Mouse (Mus musculus): Measurements from ENCODE around the gene 1700020A23Rik. TPM values are rescaled to one million over a fixed set of nuclear protein-coding genes. Genes with fewer than 3 reads are reported as not detected.
"Not testable (repeated sequence)": the region's sequence is repeated elsewhere in the genome, so short reads cannot be mapped to it uniquely, and the experiment has no call there.

Gene 1700020A23Rik
- 0.68 and 0.83 TPM in 2 replicates for polyA plus RNA-seq (2015; fragmentation: Nextera tagmentation; extraction: Ambion mirVana)

DNA sequence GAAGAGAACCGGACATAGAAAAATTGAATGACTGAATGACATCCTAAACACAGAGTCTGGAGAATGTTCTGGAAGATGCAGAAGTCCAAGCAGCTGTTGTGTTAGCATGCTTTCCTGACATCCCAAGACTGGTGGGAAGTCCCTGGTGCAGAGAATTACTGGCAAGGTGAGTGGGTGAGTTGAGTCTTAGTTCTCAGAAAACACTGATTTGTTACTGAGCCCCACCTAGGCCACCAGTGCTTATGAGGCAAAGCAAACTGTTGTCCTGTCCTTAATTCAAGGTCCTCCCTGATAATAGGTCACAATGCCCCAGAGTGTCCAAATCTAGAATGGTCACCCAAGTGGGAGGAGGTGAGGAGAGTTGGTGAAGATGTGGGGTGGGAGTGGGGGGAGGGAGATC, at the start of gene 1700020A23Rik, which contains the start of gene Gm28372:
1700020A23Rik (plus strand) TSS at position 321 of the 400 bp plus-strand sequence.
Gm28372 (plus strand) TSS at position 301 of the 400 bp plus-strand sequence.
- no peak within 1 kb of the TSS for H3K4me3 ChIP-seq
- no peak within 1 kb of the TSS for H3K27ac ChIP-seq
- no peak for ATAC-seq (ENCODE audit: low FRiP score)
- 91% methylated on average over 1 of the region's 1 CpGs for WGBS
- H3K36me3 ChIP-seq = no peaks in the 10 kb centered on the region
- H3K4me2 ChIP-seq = no peak within 1 kb of the TSS
- H3K9me3 ChIP-seq = no peaks in the 10 kb centered on the region
- H3K4me1 ChIP-seq (replicated peaks) = peaks cover 5% of the 10 kb centered on the region; the same call in 1 of the 2 replicates
- H3K9ac ChIP-seq = no peak within 1 kb of the TSS
- peaks cover 4% of the 10 kb centered on the region; the same call in 1 of the 2 replicates for H3K27me3 ChIP-seq

DNA sequence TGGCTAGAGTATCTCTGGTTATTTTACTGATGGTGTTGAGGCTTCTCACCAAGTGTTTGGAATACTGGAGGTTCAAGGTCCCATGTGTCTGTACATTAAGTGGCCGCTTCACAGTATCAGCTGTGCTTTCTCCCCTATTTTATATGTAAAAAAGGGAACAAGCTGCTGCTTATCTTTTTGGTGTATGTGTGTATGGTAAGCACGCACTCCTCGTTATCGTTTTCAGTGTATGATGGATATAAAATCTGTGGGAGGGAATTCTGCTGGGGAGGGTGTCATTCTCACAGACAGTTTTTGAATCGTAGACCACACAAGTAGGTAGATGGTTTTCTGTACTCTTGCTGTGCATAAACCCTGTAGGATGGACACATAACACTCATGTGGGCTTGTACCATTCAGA, 47.5 kb upstream of the 1700020A23Rik start:
- ATAC-seq (ENCODE audit: low FRiP score) = no peak
- 92% methylated on average over 5 of the region's 5 CpGs for WGBS
- H3K27me3 ChIP-seq = peaks cover 46% of the 10 kb centered on the region
- no peak overlapping the region for H3K4me3 ChIP-seq
- H3K27ac ChIP-seq = no peak overlapping the region
- 0 out of 2 replicates have a peak, but pooled peaks cover 3% of the 10 kb centered on the region for H3K36me3 ChIP-seq
- H3K9ac ChIP-seq = no peak overlapping the region
- no peak overlapping the region for H3K4me2 ChIP-seq
- peaks cover 20% of the 10 kb centered on the region for H3K4me1 ChIP-seq (replicated peaks)
- no peaks in the 10 kb centered on the region for H3K9me3 ChIP-seq

DNA sequence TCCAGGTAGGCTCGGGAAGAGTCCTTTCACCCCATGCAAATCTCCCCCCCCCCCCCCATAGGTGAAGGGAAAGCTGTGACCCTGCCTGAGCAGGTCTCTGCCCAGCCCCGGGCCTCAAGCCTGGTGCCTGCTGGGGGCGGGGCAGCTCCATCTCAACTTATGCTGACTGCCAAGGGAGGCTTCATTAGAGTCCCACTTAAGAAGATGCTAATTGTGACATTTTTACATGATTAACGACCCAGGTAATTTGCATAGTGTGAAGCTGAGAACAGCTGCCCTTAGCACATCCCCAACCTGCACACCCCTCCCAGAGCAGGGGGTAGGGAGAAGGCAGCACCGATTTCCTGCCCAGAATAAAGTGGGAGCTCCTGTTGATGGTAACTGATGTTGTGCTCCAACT, 46.2 kb upstream of the 1700020A23Rik start:
- 16% methylated on average over 5 of the region's 5 CpGs for WGBS

DNA sequence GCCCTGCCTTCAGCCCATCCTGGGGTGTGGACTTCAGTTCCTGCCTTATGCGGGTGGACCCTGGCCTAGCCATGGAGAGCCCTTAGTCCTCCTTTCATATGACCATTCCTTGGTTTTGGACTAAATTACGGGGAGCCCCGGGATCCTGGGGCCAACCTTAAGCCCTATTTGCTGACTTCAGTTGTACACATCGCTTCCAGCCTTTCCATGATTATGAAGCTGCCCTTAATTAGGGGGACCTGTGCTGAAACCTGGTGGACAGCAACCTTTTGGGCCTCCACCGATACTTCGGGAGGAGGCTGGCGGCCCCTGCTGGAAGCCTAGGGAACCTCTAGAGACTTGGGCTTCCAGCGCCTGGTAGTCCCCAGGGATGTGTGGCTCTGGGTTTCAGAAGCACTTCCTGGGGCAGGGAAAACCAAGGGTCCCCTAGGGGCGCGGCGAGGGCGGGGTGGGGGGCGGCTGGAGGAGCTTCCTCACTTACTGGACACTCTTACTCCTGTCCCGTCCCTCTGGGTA, 42.5 kb upstream of the 1700020A23Rik start:
- ATAC-seq (ENCODE audit: low FRiP score) = no peak
- Histone ChIP-seq H3K4me1 (replicated peaks) (peaks cover 30% of the 10 kb centered on the region), H3K9ac (no peak overlapping the region), H3K36me3 (0 out of 2 replicates have a peak, but pooled peaks cover 3% of the 10 kb centered on the region), H3K27ac (no peak overlapping the region), H3K9me3 (no peaks in the 10 kb centered on the region), H3K4me3 (no peak overlapping the region), H3K27me3 (peaks cover 83% of the 10 kb centered on the region), H3K4me2 (no peak overlapping the region)
- WGBS = 2% methylated on average over 14 of the region's 14 CpGs

More for the DNA sequence above, 46.2 kb upstream of the 1700020A23Rik start:
- ATAC-seq (ENCODE audit: low FRiP score) = no peak
- H3K4me1 ChIP-seq (replicated peaks) = peaks cover 22% of the 10 kb centered on the region
- H3K9ac ChIP-seq = no peak overlapping the region
- no peak overlapping the region for H3K4me2 ChIP-seq
- H3K9me3 ChIP-seq = no peaks in the 10 kb centered on the region
- no peak overlapping the region for H3K27ac ChIP-seq
- H3K4me3 ChIP-seq = no peak overlapping the region
- peaks cover 59% of the 10 kb centered on the region for H3K27me3 ChIP-seq
- H3K36me3 ChIP-seq = 0 out of 2 replicates have a peak, but pooled peaks cover 3% of the 10 kb centered on the region

DNA sequence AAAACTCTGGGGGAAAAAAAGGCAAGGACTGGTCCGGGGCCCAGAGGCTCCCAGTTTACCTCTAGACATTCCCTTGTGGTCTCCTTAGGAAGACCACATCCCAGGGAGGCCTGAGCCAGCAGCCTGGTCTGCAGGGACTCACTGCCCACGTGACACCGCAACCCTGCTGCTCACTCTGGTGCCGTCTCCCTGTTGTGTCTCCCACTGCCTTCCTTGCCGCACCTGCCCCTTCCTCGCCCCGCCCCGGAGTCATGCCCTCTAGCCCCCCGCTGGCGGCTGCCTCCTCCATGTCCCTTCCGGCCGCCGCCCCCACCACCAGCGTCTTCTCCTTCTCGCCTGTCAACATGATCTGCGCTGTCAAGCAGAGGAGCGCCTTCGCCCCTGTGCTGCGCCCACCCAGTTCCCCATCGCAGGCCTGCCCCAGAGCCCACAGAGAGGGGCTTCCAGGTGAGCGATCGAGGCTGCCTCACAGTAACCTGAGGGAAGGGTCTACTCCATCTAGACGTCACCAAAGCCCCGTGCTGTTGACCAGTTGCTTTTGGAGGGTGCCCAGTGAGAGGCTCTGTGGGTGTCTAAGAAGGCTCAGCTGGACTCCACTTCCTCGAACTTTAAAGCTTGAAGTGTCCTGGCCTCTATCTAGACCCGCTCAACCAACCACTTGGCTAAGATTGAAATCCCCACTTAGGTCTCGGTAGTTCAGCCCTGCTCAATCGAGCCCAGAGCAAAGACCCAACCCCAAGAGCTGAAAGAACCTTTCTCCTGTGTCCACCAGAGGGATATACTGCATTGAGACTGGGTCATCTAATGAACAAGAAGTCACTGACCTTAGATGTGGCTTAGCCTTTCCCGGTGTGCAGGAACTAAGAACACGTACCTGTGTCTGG, 39.6 kb upstream of the 1700020A23Rik start:
- no peaks in the 10 kb centered on the region for H3K36me3 ChIP-seq
- H3K4me3 ChIP-seq = peak overlapping the region; percentile 35
- peaks cover 62% of the 10 kb centered on the region for H3K27me3 ChIP-seq
- 0 out of 2 replicates have a peak, but pooled peaks have one; percentile 33 for ATAC-seq (ENCODE audit: low FRiP score)
- peak overlapping the region; percentile 64 for H3K9ac ChIP-seq
- peak overlapping the region; percentile 56 for H3K4me2 ChIP-seq
- 9% methylated on average over 30 of the region's 30 CpGs for WGBS
- H3K4me1 ChIP-seq (replicated peaks) = peaks cover 20% of the 10 kb centered on the region
- no peak overlapping the region for H3K27ac ChIP-seq
- H3K9me3 ChIP-seq = no peaks in the 10 kb centered on the region

DNA sequence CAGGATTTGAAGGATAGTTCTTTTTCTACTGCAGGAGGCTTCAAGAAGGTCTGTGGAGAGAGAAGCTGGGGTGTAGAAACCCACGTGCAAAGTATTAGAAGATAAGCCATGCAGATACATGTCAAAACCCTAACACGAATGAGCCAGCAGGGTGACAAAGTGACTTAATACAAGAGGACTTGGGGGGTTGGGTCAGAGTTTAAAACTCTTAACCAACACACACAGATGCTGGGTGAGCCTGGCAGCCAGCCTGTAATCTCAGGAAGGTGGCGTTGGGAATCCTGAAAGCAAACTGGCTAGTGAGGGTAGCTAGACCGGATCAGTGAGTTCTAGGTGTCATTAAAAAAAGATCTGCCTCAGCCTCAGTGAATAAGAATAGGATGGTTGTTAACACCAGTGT, 37.7 kb upstream of the 1700020A23Rik start:
- no peak overlapping the region for H3K27ac ChIP-seq
- no peak for ATAC-seq (ENCODE audit: low FRiP score)

DNA sequence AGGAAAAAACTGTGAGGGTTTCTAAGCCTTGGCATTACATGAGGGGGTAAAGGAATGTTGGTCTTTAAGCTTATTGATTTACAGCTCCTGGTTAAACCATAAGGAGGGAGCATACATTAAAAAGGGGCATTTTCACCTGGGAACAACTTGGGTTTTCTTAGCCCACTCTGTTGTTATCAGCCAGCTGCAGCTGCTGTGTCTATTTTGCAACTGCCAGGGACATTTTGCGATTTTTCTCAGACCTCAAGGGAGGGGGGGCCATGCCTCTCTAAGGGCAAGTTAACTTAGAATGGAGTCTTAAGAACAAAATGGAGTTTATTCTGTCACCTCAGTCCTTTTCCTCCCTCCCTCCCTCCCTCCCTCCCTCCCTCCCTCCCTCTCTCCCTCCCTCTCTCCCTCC, 32.0 kb upstream of the 1700020A23Rik start:
- not testable (repeated sequence) for H3K4me3 ChIP-seq; H3K27ac ChIP-seq; H3K9ac ChIP-seq; ATAC-seq (ENCODE audit: low FRiP score); H3K9me3 ChIP-seq; H3K4me1 ChIP-seq (replicated peaks); H3K4me2 ChIP-seq; H3K36me3 ChIP-seq
- peaks cover 13% of the 10 kb centered on the region; the same call in 1 of the 2 replicates for H3K27me3 ChIP-seq
- 67% methylated on average over 1 of the region's 1 CpGs for WGBS

More for the DNA sequence above, 37.7 kb upstream of the 1700020A23Rik start:
- H3K4me3 ChIP-seq = no peak overlapping the region
- H3K27me3 ChIP-seq = peaks cover 43% of the 10 kb centered on the region
- H3K4me2 ChIP-seq = no peak overlapping the region
- H3K9me3 ChIP-seq = no peaks in the 10 kb centered on the region
- 74% methylated on average over 4 of the region's 4 CpGs for WGBS
- no peak overlapping the region for H3K9ac ChIP-seq
- peaks cover 13% of the 10 kb centered on the region for H3K4me1 ChIP-seq (replicated peaks)
- H3K36me3 ChIP-seq = no peaks in the 10 kb centered on the region

DNA sequence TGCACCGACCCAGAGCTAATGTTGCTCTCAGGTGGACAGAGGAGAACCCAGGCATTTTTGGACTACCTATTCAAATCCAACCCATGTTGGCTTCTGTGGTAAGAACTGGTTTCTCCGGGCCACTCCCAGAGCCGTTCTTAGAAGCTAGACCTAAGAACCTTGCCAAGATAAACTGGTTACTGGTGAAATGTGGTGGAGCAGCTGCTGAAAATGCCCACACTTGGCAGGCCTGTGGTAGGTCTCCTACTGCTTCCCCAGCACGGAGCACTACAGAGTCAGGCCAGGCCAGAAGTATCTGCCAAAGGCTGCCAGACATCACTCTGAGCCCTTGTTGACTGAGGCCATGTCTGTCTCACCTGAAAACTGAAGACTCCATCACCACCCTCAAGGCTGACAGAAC, 30.1 kb upstream of the 1700020A23Rik start:
- 85% methylated on average over 4 of the region's 4 CpGs for WGBS
- Histone ChIP-seq H3K9ac (no peak overlapping the region), H3K4me1 (replicated peaks) (no peaks in the 10 kb centered on the region), H3K4me3 (no peak overlapping the region), H3K4me2 (no peak overlapping the region), H3K27me3 (peaks cover 15% of the 10 kb centered on the region; the same call in 1 of the 2 replicates), H3K9me3 (no peaks in the 10 kb centered on the region), H3K27ac (no peak overlapping the region), H3K36me3 (no peaks in the 10 kb centered on the region)
- ATAC-seq (ENCODE audit: low FRiP score) = no peak

DNA sequence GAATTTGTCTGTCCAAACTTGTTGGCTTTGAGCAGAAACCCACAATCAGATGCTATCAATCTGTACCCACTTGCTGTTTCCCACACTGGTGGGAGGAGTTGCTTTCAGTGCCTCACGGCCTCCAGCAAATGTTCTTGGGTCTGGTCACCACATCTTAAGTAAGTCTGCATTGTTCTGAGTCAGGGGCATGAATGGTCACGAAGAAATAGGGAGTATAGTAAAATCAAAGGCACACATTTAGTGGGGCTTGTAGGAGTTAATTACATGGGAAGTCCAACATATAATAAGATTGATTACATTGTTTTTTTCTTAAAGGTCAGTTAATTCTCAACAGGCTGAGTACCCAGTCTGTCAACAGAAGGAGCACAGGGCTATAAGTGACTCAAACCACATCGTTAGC, 21.9 kb upstream of the 1700020A23Rik start:
- WGBS = 55% methylated on average over 3 of the region's 3 CpGs

DNA sequence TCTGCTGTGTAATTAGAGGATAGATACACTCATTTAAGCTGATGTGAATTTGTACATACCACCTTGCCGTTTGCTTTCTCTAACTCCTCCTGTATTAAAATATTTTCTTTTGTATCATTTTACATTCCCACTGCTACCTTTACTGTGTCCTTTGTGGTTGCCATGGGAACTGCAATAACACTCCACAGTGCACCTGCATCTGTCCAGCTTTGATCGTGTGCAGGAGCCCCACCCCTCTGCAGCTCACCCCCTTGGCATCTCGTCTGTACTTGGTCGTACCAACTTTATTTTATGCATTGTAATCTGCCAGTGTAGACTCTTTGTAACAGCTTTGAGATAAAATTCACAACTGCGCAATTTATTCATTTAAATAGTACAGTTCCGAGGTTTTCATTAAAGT, 21.2 kb upstream of the 1700020A23Rik start:
- no peak for ATAC-seq (ENCODE audit: low FRiP score)
- no peak overlapping the region for H3K27ac ChIP-seq

More for the DNA sequence above, 21.9 kb upstream of the 1700020A23Rik start:
- ATAC-seq (ENCODE audit: low FRiP score) = no peak
- no peaks in the 10 kb centered on the region for H3K4me1 ChIP-seq (replicated peaks)
- H3K4me3 ChIP-seq = no peak overlapping the region
- no peak overlapping the region for H3K27ac ChIP-seq
- H3K9me3 ChIP-seq = no peaks in the 10 kb centered on the region
- peaks cover 10% of the 10 kb centered on the region for H3K27me3 ChIP-seq
- H3K4me2 ChIP-seq = no peak overlapping the region
- H3K36me3 ChIP-seq = no peaks in the 10 kb centered on the region
- no peak overlapping the region for H3K9ac ChIP-seq

DNA sequence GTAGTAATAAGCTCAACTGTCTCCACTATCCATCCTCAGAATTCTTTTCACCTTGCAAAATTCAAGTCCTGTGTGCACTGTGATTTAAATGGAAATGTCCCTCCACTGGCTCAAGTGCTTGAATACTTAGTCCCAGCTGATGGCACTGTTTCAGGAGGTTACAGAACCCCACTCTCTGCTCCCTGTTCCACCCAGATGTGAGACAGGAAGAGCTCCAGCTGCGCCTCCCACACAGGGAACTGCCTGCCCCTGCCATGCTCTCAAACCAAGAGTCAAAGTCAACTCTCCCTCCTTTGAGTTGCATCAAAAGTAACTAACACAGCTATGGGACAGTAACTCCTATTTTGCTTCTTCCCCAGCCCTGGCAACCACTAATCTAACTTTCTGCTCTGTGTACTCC, 18.8 kb upstream of the 1700020A23Rik start:
- Histone ChIP-seq H3K4me2 (no peak overlapping the region), H3K4me1 (replicated peaks) (no peaks in the 10 kb centered on the region), H3K27me3 (peaks cover 7% of the 10 kb centered on the region), H3K9ac (no peak overlapping the region), H3K36me3 (peaks cover 8% of the 10 kb centered on the region), H3K9me3 (no peaks in the 10 kb centered on the region), H3K4me3 (no peak overlapping the region), H3K27ac (no peak overlapping the region)
- no peak for ATAC-seq (ENCODE audit: low FRiP score)
- WGBS = 77% methylated on average over 1 of the region's 1 CpGs

More for the DNA sequence above, 21.2 kb upstream of the 1700020A23Rik start:
- H3K4me2 ChIP-seq = no peak overlapping the region
- H3K4me3 ChIP-seq = no peak overlapping the region
- H3K27me3 ChIP-seq = peaks cover 10% of the 10 kb centered on the region
- H3K9me3 ChIP-seq = no peaks in the 10 kb centered on the region
- no peaks in the 10 kb centered on the region for H3K36me3 ChIP-seq
- no peaks in the 10 kb centered on the region for H3K4me1 ChIP-seq (replicated peaks)
- H3K9ac ChIP-seq = no peak overlapping the region
- 72% methylated on average over 6 of the region's 6 CpGs for WGBS

DNA sequence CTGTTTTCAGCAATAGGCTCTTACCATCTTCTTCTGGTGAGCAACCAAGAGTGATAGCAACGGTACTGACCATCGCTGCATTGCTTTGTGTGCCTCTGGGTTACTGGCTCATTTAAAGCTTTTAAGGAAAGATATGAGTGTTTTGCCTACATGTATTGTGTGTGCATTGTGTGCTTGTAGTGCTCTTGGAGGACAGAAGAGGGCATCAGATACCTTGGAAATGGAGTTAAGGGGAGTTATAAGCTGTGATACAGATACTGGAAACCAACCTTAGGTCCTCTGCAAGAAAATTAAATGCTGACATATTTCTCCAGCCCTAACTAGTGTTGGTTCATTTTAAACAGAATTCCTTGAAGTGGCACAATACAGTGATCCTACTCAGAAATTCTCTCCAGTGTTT, 16.3 kb upstream of the 1700020A23Rik start:
- H3K4me2 ChIP-seq = no peak overlapping the region
- H3K4me1 ChIP-seq (replicated peaks) = no peaks in the 10 kb centered on the region
- no peaks in the 10 kb centered on the region for H3K9me3 ChIP-seq
- no peak overlapping the region for H3K4me3 ChIP-seq
- H3K36me3 ChIP-seq = peaks cover 21% of the 10 kb centered on the region
- no peak overlapping the region for H3K9ac ChIP-seq
- ATAC-seq (ENCODE audit: low FRiP score) = no peak
- H3K27ac ChIP-seq = no peak overlapping the region
- peaks cover 7% of the 10 kb centered on the region for H3K27me3 ChIP-seq
- 76% methylated on average over 2 of the region's 2 CpGs for WGBS

Data from hindbrain, embryonic 13.5 days (tissue).